Mouse (Mus musculus) megakaryocyte-erythroid progenitor cell, adult 5-6 weeks (primary cell): ENCODE measurements around the gene Hlx. TPM values are rescaled to one million over a fixed set of nuclear protein-coding genes. Genes with fewer than 3 reads are reported as not detected.

Source experiments
- ATAC-seq: replicated peaks from 2 replicates; pipeline ENCODE4 v1.8.0; 2016; ENCODE audit warnings: mild to moderate bottlenecking, inconsistent platforms; ENCODE audit not compliant: severe bottlenecking, poor library complexity, low FRiP score, low TSS enrichment
- total RNA-seq, 2 experiments: library from RNA; stranded (forward) in 1 of 2; stranded (reverse) in 1 of 2; fragments of 200-1000, 215-1000 nt in 1 of 2; fragments of >200 nt in 1 of 2; fragmentation: Nextera tagmentation in 1 of 2; gene quantifications; 2 replicates each; pipeline ENCODE4 v1.2.3; 2014 to 2017

The Hlx gene
- total RNA-seq, 2 experiments from 2014 or later: 1.4 TPM; not detected in 1

DNA sequence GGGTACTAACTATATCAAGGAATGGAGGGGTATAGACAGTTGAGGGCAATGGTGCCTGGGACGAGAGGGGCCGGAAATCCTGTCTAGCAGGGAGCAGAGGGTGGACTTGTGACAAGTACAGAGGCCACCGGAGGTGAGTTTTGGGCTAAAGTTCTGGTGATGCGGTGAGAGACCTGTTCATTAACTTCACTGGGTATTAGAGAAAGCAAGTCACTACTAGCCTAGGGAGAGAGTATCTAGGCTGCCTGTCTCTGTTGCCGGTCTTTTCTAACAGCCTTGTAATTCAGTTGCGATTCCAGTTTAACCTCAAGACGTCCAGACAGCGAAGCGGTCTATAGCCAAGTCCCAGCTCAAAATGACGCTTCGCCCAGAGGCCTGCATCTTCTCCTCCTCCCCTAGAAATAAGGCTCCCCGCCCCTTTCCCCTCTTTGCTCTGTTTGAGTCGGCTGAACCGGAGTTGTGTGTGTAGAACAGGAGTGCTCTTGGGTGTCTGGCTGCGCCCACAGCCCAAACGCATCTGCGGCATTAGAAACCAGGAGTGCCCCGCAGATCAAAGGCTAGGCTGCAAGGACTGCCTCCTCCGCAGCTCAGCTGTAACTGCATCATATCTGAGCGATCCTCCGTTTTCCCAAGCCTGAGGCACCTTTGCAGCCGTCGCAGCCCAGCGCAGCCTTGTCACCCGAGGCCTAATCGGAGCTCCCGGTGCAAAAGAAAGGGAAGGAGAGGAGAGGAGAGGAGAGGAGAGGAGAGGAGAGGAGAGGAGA lies 1.8 kb upstream of the Hlx start:
- peak; percentile 33; the same call in 1 of the 2 replicates for ATAC-seq

DNA sequence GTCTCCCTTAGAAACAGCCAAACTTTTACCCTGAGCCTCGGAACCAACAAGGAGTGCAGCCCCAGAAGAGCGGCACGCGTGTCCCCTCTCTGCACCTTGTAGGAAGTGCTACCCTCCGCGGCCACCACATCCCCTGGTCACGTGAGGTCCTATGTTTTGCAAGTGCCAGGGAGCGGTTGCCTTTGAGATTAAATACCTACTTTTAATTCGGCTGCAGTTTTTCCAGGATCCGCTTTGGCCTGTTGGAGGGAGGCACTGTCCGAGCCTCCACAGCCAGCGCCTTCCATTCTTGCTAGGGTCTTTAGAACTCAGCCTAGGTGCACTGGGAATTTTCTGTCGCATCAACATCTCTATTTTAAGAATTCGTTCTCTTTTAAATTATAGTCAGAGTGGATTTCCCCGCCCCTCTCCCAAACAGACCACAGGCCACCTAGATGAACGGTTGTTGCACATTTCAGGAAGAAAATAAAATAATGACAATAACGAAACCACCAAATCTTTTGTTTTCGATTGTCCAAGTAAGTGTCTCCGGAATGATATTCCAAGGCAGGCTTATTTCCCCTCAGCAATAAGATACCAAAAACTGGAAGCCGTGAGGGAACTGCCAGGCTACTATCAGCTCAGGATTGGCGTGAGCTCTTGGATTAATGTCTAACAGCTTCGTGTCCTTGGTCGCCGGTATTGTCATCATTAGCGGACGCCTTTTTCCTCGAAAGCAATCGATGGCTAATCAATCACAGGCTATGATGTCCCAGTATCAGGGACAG lies 1.1 kb upstream of the Hlx start:
- peak; percentile 23; the same call in 1 of the 2 replicates for ATAC-seq

DNA sequence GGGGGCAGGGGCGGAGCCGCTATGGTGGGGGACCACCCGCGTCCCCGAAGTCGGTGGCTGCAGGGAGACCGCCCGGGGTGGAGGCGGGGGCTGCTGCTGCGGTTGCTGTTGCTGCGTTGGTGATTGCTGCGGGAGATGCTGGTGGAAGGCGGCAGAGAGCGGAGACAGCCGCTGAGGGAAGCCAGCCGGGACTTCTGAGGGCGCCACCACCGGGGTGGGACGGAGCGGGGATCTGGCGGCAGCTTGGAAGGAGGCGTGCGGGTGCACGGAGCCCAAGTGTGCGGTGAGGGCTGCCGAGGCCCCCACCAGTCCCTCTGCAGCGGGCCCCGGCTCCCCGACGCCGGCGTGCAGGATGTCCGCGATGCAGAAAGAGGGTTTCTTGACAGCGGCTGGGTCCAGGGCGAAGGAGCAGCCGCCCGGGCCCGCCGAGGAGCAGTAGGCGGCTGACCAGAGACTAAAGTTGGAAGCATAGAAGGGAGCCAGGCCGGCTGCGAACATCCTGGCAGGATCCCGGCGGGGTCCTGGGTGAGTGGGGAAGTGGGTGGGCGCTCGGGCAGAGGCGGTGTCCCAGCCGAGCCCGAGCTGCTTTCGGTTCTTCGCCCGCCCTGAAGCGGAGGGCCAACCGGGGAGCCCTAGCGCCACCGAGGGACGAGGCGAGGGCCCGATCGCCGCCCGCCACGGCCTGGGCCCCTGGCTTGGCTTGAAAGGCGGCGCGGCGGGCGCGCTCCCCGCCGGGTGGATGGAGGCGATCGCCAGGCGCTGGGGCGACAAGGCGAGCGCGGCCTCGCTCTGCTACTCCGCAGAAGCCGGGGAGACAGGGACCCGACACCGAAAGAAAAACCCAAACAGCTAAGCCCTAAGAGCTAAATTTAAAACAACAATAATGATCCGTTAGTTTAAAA lies 524 bp downstream of the Hlx start:
- ATAC-seq: peak; percentile 28

DNA sequence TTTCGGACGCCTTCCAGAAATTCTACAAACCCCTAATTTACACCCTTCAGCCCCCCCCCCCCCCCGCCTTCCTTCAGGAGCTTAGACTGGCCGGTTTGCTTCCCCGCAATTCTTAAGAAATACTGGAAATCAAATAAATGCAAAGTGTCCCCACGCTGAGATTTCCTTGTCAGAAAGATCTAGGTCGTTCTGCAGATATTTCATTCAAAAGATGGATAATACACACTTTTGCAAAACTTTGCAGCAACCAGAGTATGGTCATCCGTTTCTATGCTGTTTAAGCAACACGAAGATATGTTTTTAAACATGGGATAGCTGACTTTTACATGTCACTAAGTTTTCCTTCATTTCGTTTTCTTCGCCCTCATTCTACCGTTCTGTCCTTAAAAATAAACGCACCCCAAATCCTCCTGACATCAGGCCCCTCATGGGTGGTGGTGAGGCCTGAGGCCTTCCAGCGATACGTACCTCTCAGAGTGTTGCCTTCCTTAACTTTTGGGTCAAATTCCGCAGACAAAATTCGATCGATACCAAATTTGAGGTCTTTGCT lies 1.3 kb downstream of the Hlx start:
- no peak for ATAC-seq

DNA sequence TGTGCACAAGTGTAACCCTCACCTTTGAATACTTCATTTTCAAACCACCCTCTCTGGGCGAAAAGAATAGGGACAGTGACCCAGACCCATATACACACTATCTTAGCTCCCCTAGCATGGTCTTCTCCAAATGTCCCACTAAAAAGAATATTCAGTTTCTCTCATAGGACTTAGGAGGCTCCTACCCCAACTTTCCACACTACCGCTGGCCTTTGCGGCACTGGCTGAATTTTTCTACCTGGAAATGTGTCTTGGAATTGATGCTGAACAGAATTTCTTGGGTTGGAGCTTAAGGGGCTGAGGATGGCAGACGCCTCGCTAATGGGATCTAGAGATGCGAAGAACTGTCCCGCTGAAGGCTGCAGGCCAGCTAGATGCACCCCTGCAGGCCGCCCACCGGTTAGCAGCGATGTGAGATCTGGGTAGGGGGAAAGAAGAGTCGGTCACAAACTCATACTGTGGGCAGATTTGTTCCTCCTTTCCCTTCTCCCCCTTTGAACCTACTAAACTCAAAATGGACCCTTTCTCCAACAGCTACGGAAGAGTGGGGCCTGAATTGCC lies 1.9 kb downstream of the Hlx start:
- ATAC-seq: no peak

DNA sequence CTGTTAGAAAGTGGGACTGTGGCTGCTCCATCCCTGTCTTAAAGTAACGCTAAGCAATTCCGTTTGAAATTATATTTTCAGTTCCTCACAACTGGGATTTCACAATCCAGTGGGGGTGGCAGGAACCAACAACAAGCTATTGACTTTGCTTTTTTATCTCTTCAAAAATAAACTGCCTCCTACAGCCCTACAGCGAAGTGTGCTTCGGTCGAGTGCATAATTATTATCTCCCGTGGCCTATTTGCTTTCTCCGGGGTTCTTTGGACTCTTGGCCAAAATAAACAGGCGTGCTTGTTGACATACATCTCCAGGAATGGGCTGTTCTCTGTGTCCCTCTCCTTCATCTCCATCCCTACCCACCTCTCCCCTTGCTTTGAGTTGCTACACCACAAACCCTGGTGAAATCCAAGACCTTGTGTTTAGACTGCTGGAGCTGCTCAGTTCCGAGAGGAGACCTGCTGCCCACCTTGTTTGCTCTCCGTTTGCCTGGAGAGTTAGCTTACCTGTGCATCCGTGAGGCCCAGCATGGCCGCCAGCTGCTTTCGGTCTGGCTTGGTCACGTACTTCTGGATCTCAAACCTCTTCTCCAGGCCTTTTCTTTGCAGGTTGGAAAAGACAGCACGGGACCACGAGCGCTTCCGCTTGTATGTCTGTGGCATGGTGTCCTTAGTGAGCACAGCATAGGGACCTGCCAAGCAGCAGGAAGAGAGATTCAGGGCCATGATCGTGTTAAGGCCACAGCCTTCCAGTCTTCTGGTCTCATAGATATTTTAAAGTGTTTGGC lies 2.9 kb downstream of the Hlx start:
- ATAC-seq: no peak

DNA sequence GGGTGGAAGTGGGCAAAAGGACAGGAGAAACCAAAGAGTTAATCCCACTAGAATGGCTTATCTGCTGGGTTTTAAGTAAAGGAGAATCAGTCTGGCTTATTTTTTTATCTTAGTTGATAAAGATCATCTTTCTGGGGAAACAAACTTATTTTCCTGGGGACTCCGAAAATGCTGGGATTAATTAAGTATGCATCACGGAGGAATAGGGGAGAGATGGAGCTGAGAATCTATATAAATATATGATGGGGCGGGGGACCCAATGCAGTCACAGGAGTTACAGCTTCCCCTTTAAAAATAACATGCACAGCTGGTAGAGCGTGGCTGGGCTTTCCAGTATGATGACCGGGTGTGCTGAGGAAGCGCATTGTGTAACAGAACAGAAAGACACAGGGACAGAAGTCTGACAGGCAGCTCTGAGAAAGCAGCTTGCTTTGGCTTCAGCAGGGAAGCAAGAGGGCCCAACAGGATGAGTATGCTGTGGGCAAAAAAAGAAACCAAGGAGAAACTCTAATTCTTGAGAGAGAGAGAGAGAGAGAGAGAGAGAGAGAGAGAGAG lies 3.8 kb downstream of the Hlx start:
- no peak for ATAC-seq

DNA sequence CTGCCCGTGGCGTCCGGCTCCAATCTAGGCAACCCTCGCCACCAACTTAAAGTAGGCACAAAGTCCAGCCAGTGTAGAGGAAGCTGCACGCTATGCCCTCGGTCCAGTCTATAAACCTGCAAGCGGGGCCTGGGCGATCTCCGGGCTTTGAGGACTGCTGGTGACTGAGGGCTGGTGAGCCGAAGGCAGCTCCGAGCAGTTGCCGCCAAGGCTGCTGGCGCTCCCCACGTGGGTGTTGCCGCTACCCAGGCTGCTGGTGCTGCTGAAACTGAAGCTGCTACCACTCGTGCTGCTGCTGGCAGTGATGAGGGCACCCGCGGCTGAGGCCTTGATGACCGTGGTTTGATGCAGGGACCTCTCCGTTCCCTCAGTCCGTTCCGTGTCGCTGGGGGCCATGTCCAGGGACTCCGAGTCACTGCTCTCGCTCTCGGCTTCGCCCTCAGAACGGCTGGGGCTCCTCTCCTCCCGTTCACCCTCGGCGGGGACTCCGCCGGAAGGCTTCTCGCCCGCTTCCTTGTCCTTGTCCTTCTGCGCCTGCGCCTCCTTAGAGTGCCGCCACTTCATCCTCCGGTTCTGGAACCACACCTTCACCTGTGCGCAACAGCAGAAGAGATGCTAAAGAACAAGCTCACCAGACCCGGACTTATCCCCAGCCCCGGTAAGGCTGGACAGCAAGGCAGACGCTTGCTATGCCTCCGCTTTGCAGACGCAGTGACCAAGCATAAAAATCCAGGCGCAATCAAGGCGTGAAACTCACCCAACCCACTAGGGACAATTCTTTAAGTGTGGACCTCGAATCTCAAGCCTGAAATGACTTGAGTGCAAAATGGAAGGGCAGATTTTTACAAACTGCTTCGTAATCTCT lies 4.8 kb downstream of the Hlx start:
- ATAC-seq: no peak

DNA sequence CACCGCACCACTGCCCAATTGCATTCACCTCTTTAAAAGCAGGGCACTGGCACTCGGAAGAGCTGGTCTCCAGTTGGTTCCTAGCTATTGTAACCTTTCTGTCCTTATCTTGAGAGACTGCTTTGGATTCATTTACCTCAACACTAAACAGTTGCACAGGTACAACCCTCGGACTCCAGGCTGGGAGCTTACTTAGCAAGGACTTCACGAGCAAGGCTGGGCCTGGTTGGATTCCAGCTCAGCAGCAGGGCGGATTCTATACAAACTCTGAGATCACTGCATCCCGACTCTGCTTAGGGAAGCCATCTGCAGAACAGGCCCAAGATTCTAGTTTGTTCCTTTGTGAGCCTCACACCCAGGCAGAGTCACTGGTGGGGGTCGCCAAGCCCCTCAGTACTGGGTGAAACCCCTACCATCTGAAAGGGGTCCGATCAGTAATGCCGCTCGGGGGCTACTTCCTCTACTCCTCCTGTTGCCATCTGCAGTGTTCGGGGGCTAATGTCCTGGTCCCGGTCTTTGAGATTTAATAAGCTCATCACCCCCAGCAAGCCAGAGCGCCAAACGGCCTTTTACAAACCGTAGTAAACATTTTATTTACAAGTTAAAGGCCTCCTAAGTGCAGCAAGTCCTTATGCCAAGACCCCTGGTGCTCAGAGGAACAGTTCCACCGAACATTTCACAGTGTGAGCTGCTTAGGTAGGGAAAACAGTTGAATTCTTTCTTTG lies 5.7 kb downstream of the Hlx start:
- ATAC-seq: no peak

DNA sequence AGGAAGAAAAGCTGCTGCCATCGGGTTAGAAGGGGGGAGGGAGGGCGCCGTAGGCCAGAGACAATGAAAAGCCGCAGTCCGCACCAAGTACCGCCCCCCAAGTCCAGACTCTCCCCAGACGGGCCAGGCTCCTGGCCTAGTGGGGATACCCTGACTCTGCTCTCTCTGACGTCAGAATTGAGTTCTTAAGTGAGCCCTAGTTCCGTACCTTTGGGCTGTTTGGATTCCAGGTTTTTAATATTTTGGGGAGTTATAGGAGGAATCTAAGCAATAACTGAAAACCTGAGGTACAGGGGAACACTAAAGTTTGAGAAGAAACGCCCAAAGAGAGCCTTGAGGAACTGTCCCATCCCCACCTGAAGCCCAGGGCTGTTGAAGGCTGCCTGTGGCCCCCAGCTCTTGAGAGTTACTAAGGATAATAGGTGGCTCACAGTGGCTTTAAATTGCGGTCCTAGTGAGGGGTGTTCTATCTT lies 7.1 kb downstream of the Hlx start:
- no peak for ATAC-seq

DNA sequence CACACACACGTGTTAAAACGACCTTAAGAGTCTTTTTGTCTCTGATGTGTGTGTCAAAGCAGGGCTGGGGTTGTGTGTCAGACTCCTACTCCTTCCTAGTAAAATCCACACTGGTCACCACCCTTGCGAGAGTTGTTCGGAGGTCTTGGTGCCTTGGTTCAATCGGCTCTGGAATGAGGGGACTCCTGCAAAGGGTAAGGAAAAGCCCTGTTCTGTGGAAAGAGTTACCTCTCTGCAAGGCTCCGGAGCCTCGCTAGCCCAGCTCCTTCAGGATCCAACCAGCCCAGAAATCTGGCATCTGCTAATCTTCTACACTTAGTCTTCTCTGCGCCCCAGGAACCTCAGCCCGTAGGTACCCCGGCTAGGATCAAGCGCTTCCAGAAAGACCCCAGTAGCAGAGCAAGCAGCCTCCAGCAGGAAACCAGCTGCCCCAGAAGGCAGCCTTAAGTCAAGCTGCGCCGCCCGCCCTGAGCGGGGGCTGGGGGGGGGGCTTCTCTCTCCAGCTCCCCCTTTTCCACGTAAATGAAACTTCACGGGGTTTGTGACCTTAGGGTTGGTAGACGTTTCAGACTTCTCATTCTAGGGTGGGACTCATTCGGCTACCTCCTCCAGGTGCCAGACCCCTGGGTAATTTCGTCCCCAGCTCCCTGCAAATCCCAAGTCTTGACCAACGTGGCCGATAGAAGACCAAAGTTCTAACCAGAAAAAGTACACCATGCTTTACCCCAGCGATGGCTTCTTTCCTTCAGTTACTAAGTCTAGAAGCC lies 7.7 kb downstream of the Hlx start:
- ATAC-seq: no peak

DNA sequence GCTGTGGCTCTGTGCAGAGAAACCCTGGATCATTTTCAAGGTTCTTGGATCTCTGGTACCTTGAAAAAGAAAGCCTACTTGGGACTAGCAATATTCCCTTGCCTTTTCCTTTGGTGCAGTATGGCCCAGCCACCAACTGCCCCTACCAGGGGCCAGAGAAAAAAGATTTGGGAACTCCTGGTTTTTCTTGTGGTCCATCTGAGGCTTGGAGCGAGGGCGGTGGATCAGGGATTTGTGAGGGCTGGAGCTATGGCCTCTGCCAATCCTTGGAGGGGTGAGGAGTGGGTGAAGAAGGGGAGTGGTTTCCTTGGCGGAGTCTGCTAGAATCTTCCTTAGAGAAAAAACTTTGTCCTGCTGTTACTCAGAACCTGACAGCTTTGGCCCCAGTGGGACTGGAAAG lies 8.5 kb downstream of the Hlx start:
- no peak for ATAC-seq

DNA sequence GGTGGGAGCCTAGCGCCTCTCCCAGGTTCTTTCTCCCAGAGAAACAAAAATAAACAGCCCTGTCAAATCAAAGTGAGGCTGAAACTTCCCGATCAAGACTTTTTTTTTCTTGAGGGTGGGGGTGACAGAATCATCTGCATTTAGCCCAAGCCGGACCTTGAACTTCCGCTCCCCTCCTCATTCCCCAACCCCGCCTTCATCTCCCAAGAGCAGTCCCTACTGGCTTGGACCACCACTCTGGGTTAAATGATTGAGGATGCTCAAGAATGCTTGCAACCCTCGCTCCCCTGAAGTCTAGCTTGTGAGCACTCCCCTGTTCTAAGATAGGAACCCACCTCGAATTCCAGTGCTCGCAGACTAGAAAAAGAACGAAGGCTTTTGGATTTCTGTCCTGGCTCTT lies 11.3 kb downstream of the Hlx start:
- no peak for ATAC-seq

DNA sequence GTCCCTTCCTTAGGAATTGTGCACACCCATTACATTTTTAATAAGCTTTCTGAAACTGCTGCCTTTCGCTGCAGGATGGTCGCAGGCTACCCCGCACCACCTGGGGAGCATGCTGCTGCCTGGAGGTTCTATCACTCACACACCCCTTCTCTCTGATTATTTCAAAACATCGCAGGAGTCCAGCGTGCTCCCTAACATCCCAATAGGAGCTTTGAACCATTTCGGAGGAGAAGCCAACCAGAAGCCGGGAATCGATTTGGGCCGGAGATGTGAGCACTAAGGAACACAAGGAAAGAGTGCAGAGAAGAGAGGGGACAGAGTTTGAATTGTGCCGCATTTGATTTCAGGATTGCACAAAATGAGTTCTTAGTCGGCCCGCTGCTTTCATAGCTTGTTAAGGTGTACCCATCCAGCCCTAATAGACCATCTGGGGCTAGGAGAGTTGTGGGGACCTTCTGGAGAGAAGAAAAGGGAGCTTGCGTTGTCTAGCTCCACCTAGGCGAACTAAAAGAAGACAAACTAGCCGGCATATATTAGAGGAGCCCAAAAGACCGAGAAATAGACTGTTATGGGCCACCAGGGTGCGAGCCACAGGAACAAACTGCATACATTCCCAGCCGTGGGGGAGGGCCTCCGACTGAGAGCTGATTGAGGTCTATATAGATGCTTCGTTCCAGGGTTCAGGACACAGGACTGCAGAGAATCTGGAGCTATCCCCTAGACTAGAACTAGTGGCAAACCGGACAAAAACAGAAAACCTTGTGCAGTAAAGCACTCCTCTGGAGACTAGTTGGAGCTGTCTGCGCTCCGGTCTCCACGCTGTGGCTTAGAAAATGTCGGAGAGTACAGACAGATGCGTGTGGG lies 12.0 kb downstream of the Hlx start:
- no peak for ATAC-seq
